Mouse (Mus musculus) olfactory bulb, adult 2 months (tissue): ENCODE results near the gene Dnmt3a. TPM values are rescaled to one million over a fixed set of nuclear protein-coding genes. Genes with fewer than 3 reads are reported as not detected.
A peak's percentile ranks its signal among the peaks of the same experiment; 100 is the strongest.

Experiments used
- H3K27ac ChIP-seq: fragments of 200-500 bp; 2 replicates; pipeline ENCODE4 v1.5.1; 2012; ENCODE audit warnings: low read depth, low read length; ENCODE audit not compliant: insufficient read depth
- H3K4me1 ChIP-seq: fragments of 200-500 bp; 2 replicates; pipeline ENCODE4 v1.6.1; 2012; ENCODE audit warnings: low read length; ENCODE audit not compliant: control insufficient read depth, insufficient read depth
- H3K4me3 ChIP-seq: fragments of 200-500 bp; 2 replicates; pipeline ENCODE4 v1.5.1; 2012; ENCODE audit warnings: mild to moderate bottlenecking, low read depth, low read length, moderate library complexity; ENCODE audit not compliant: insufficient read depth
- CTCF ChIP-seq: fragments of 200-500 bp; IDR thresholded peaks from 2 replicates; pipeline ENCODE4 v1.5.1; 2012; ENCODE audit warnings: low read depth, mild to moderate bottlenecking, low read length, moderate library complexity; ENCODE audit not compliant: insufficient read depth
- POLR2A ChIP-seq: fragments of 200-500 bp; IDR thresholded peaks from 2 replicates; pipeline ENCODE4 v1.6.1; 2012; ENCODE audit warnings: mild to moderate bottlenecking, low read depth, low read length, moderate library complexity; ENCODE audit not compliant: insufficient read depth
- WGBS: fragments of 180-500 bp; shearing (Covaris S2); methylation state at CpG from one replicate; pipeline ENCODE4 v1.1.7; 2018; 5-methylcytosine and 5-hydroxymethylcytosine counted together
- polyA plus RNA-seq: library from polyadenylated mRNA; stranded (reverse); fragments of >200 nt; gene quantifications from 2 replicates; pipeline ENCODE4 v1.2.4, GENCODE M21; 2012; ENCODE audit warnings: low replicate concordance; ENCODE audit not compliant: missing spikeins, insufficient read depth, insufficient read length

Dnmt3a gene
- polyA plus RNA-seq, 1 experiment, result not detected

GRCm38 (mm10) chr12:3956351-3956750 lies 150.5 kb downstream of the Dnmt3a start:
- WGBS, result 17% methylated on average over 3 of the region's 3 CpGs
- no peak overlapping the region for H3K4me3 ChIP-seq
- TF ChIP-seq POLR2A, result no peak
- no peak for TF ChIP-seq CTCF
- H3K27ac ChIP-seq, result no peak overlapping the region
- H3K4me1 ChIP-seq, result peaks cover 12% of the 10 kb centered on the region

GRCm38 (mm10) chr12:3959791-3960543 lies 154.2 kb downstream of the Dnmt3a start:
- H3K27ac ChIP-seq, result peak overlapping the region; percentile 81
- peaks cover 10% of the 10 kb centered on the region for H3K4me1 ChIP-seq
- 3% methylated on average over 53 of the region's 53 CpGs for WGBS
- TF ChIP-seq POLR2A (peak; percentile 83), CTCF (no peak)
- H3K4me3 ChIP-seq, result peak overlapping the region; percentile 58

GRCm38 (mm10) chr12:3960553-3960952 lies 154.7 kb downstream of the Dnmt3a start:
- peak overlapping the region; percentile 58 for H3K4me3 ChIP-seq
- 47% methylated on average over 4 of the region's 4 CpGs for WGBS
- peaks cover 9% of the 10 kb centered on the region for H3K4me1 ChIP-seq
- no peak for TF ChIP-seq POLR2A
- no peak for TF ChIP-seq CTCF
- H3K27ac ChIP-seq, result peak overlapping the region; percentile 81

Other genes starting within 250 kb of the Dnmt3a start
- not detected in 2 replicates for gene Dtnb, start 233.6 kb upstream of the Dnmt3a start, polyA plus RNA-seq
- not detected in 2 replicates for gene Pomc, start 148.9 kb downstream of the Dnmt3a start, polyA plus RNA-seq
- not detected in 2 replicates for gene Efr3b, start 232.9 kb downstream of the Dnmt3a start, polyA plus RNA-seq